Mouse (Mus musculus) leukemia stem cell, adult 10-12 weeks (primary cell): ENCODE data around the gene Afp. TPM values are rescaled to one million over a fixed set of nuclear protein-coding genes. Genes with fewer than 3 reads are reported as not detected.

Experiments used
- polyA plus RNA-seq: library from polyadenylated mRNA; stranded (reverse); fragments of >175 nt; gene quantifications from 2 replicates; pipeline ENCODE4 v1.2.3, GENCODE M21; 2012; ENCODE audit warnings: low replicate concordance

Gene Afp
- polyA plus RNA-seq = not detected in 2 replicates

DNA sequence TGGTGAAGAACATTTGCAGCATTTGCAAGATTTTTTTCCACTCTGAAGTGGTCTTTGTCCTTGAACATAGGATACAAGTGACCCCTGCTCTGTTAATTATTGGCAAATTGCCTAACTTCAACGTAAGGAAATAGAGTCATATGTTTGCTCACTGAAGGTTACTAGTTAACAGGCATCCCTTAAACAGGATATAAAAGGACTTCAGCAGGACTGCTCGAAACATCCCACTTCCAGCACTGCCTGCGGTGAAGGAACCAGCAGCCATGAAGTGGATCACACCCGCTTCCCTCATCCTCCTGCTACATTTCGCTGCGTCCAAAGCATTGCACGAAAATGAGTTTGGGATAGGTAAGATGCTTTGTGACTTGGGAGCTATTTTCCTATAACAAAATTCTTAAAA lies at the start of gene Afp:
TSS of gene Afp (plus strand) at position 220 of the 400 bp plus-strand sequence.

DNA sequence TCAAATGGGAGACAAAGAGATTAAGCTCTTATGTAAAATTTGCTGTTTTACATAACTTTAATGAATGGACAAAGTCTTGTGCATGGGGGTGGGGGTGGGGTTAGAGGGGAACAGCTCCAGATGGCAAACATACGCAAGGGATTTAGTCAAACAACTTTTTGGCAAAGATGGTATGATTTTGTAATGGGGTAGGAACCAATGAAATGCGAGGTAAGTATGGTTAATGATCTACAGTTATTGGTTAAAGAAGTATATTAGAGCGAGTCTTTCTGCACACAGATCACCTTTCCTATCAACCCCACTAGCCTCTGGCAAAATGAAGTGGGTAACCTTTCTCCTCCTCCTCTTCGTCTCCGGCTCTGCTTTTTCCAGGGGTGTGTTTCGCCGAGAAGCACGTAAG lies 29.9 kb upstream of the Afp start, which contains the start of gene Alb:
TSS of gene Alb (plus strand) at position 279 of the 400 bp plus-strand sequence.

DNA sequence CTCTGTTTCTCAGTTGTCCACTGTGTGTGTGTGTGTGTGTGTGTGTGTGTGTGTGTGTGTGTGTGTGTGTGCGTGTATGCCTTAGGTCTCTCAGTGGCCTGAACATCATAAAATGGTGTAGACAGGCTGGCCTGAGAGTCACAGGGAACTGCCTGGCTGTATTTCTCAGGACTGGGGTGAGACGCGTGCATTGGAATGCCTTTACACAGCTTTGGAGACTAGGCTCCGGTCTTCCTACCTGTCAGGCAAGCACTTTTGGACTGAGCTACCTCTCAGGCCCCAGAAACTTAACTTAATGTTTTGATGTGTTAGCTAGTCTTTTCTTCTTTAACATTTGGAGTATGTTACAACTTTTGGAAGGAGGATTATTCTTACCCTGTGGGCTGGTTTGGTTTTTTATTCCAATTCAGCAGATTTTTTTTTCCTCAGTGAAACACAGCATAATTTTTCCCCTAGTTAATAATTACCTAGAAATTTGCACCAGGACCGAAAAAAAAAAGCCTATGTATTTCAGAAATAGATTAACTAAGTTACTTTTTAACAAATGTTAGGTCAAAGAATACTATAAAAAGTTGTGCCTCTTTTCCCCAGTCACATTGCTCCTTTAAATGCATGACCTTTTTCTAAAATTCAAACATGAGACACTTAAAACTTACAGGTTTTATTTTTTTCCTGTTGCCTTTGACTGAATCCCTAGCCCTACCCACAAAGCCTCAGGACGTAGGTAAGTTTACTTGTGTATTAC lies 28.0 kb downstream of the Afp start, which contains the start of gene Afm:
TSS of gene Afm (plus strand) at position 577 of the 745 bp plus-strand sequence.

Other genes starting within 250 kb of the Afp start
- 14.3 and 21.4 TPM in 2 replicates for gene Ankrd17, start 124.2 kb upstream of the Afp start, polyA plus RNA-seq
- 0.64 TPM in 1 of 2 replicates, not detected in the other for gene Gm9958, start 123.5 kb upstream of the Afp start, polyA plus RNA-seq
- gene Alb, start 29.8 kb upstream of the Afp start, polyA plus RNA-seq = not detected in 2 replicates
- not detected in 2 replicates for gene Afm, start 28.2 kb downstream of the Afp start, polyA plus RNA-seq
- gene 5830473C10Rik, start 70.4 kb downstream of the Afp start, polyA plus RNA-seq = 0.48 and 0.80 TPM in 2 replicates
- gene Rassf6, start 149.9 kb downstream of the Afp start, polyA plus RNA-seq = 0.42 TPM in 1 of 2 replicates, not detected in the other